Comparison of ENCODE assay signal across 8 mouse cellular contexts in the genomic region with DNA sequence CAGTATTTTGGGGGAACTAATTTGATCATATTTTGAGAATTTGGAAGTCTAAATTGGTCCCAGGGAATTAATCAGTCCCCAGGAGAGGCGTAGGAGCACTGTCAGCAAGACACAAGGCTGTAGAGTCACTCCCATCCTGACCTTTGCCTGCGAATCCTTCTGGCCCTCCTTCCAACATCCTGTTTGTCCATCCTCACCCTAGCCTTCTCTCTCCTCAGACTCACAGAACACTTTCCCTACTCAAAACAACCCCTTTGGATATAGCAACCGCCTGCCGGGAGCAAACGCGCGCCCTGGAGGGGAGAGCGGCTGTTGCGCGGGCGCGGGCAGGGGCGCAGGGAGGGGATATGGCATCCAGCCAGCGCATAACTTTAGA. TPM values are rescaled to one million over a fixed set of nuclear protein-coding genes. Genes with fewer than 3 reads are reported as not detected.
DNase-seq lines count a peak whose midpoint lies in the region; ATAC-seq and TF ChIP-seq lines count a peak whose summit lies in the region.

No protein-coding gene starts in this region.

- no peak for TF ChIP-seq CTCF in bone marrow, adult 2 months (IDR thresholded peaks at IDR 0.05; ENCODE audit: control insufficient read depth, insufficient read depth, low read length)
- TF ChIP-seq CTCF in forebrain, postnatal 0 days (IDR thresholded peaks at IDR 0.05; ENCODE audit: low read depth), result no peak
- no peak for TF ChIP-seq CTCF in small intestine, adult 2 months (IDR thresholded peaks at IDR 0.05; ENCODE audit: extremely low read depth, insufficient read length, insufficient replicate concordance, low read depth, low read length)

- no peaks in the 10 kb centered on the region for H3K36me3 ChIP-seq in forebrain, postnatal 0 days (ENCODE audit: insufficient read depth)
- no peaks in the 10 kb centered on the region for H3K36me3 ChIP-seq in intestine, embryonic 14.5 days (ENCODE audit: control insufficient read depth, insufficient read depth, low read length)
- no peaks in the 10 kb centered on the region for H3K36me3 ChIP-seq in liver, embryonic 15.5 days (replicated peaks)
- no peaks in the 10 kb centered on the region for H3K36me3 ChIP-seq in small intestine, adult 2 months (ENCODE audit: control insufficient read depth, insufficient read depth, low read length)

- no peak overlapping the region for H3K9ac ChIP-seq in forebrain, postnatal 0 days
- H3K9ac ChIP-seq in intestine, embryonic 14.5 days (ENCODE audit: low read length), result no peak overlapping the region
- H3K9ac ChIP-seq in liver, embryonic 15.5 days, result no peak overlapping the region

- 0 out of 2 replicates have a peak, but pooled peaks have one; percentile 21 for ATAC-seq in forebrain, postnatal 0 days
- ATAC-seq in intestine, embryonic 14.5 days (replicated peaks; ENCODE audit: low FRiP score, low TSS enrichment, low read depth), result no peak; the same call in 1 of the 2 replicates
- no peak for ATAC-seq in liver, embryonic 15.5 days (ENCODE audit: insufficient read depth)
- ATAC-seq in erythroblast, adult 5-6 weeks (replicated peaks; ENCODE audit: low FRiP score, poor library complexity, severe bottlenecking), result no peak

- TF ChIP-seq POLR2A in bone marrow, adult 2 months (IDR thresholded peaks at IDR 0.05; ENCODE audit: borderline replicate concordance, control insufficient read depth, low read depth, low read length), result no peak
- no peak for TF ChIP-seq POLR2A in small intestine, adult 2 months (IDR thresholded peaks at IDR 0.05; ENCODE audit: low read depth, low read length)

- peaks cover 2% of the 10 kb centered on the region for H3K4me1 ChIP-seq in bone marrow, adult 2 months (ENCODE audit: control insufficient read depth, insufficient read depth, low read length)
- H3K4me1 ChIP-seq in forebrain, postnatal 0 days (ENCODE audit: insufficient read depth), result no peaks in the 10 kb centered on the region
- no peaks in the 10 kb centered on the region for H3K4me1 ChIP-seq in intestine, embryonic 14.5 days (replicated peaks; ENCODE audit: control insufficient read depth, insufficient read depth, low read length)
- no peaks in the 10 kb centered on the region for H3K4me1 ChIP-seq in liver, embryonic 15.5 days (replicated peaks)
- peaks cover 1% of the 10 kb centered on the region for H3K4me1 ChIP-seq in small intestine, adult 2 months (ENCODE audit: control insufficient read depth, insufficient read depth, insufficient read length, low read length)

- H3K4me3 ChIP-seq in bone marrow, adult 2 months (replicated peaks; ENCODE audit: control insufficient read depth, low read depth, low read length), result peak overlapping the region; percentile 30
- peak overlapping the region; percentile 11; the same call in 1 of the 2 replicates for H3K4me3 ChIP-seq in forebrain, postnatal 0 days (ENCODE audit: low read depth, low read length)
- H3K4me3 ChIP-seq in intestine, embryonic 14.5 days (ENCODE audit: low read depth, low read length), result peak overlapping the region; percentile 22
- peak overlapping the region; percentile 15; the same call in 1 of the 2 replicates for H3K4me3 ChIP-seq in liver, embryonic 15.5 days (replicated peaks)
- H3K4me3 ChIP-seq in small intestine, adult 2 months (ENCODE audit: low read depth, low read length), result peak overlapping the region; percentile 12; the same call in 1 of the 2 replicates

- 24% methylated on average over 14 of the region's 14 CpGs for WGBS in bone marrow, adult 2 months
- WGBS in forebrain, postnatal 0 days, result 14% methylated on average over 14 of the region's 14 CpGs
- 28% methylated on average over 14 of the region's 14 CpGs for WGBS in intestine, embryonic 14.5 days
- 26% methylated on average over 14 of the region's 14 CpGs for WGBS in liver, embryonic 15.5 days (ENCODE audit: insufficient replicate concordance)
- WGBS in small intestine, adult 2 months, result 42% methylated on average over 14 of the region's 14 CpGs

- peak overlapping the region; percentile 41 for H3K4me2 ChIP-seq in forebrain, postnatal 0 days (ENCODE audit: low read depth)
- peak overlapping the region; percentile 53 for H3K4me2 ChIP-seq in intestine, embryonic 14.5 days (ENCODE audit: low read length)
- peak overlapping the region; percentile 44 for H3K4me2 ChIP-seq in liver, embryonic 15.5 days

- H3K27ac ChIP-seq in bone marrow, adult 2 months (ENCODE audit: control insufficient read depth, insufficient read depth, low read depth, low read length, poor library complexity), result no peak overlapping the region
- H3K27ac ChIP-seq in forebrain, postnatal 0 days (ENCODE audit: low read depth, low read length), result no peak overlapping the region
- no peak overlapping the region for H3K27ac ChIP-seq in intestine, embryonic 14.5 days (ENCODE audit: low read depth)
- no peak overlapping the region for H3K27ac ChIP-seq in liver, embryonic 15.5 days (replicated peaks)
- peak overlapping the region; percentile 10; the same call in 1 of the 2 replicates for H3K27ac ChIP-seq in small intestine, adult 2 months (ENCODE audit: insufficient read depth, low read depth, low read length)

- H3K9me3 ChIP-seq in forebrain, postnatal 0 days (ENCODE audit: low read length), result no peaks in the 10 kb centered on the region
- no peaks in the 10 kb centered on the region for H3K9me3 ChIP-seq in intestine, embryonic 14.5 days (ENCODE audit: control insufficient read depth, low read length)
- H3K9me3 ChIP-seq in liver, embryonic 15.5 days (replicated peaks), result no peaks in the 10 kb centered on the region

- no peaks in the 10 kb centered on the region for H3K27me3 ChIP-seq in forebrain, postnatal 0 days (ENCODE audit: insufficient read depth, low read length)
- no peaks in the 10 kb centered on the region for H3K27me3 ChIP-seq in intestine, embryonic 14.5 days (replicated peaks; ENCODE audit: control insufficient read depth, insufficient read depth, low read length)
- peaks cover 6% of the 10 kb centered on the region; the same call in 1 of the 2 replicates for H3K27me3 ChIP-seq in liver, embryonic 15.5 days
- no peaks in the 10 kb centered on the region for H3K27me3 ChIP-seq in small intestine, adult 2 months (ENCODE audit: control insufficient read depth, insufficient read depth, low read length)

- peak; percentile 13 for DNase-seq in kidney, adult 9 months
- DNase-seq in kidney, adult 11 months, result no peak
- DNase-seq in forebrain, postnatal 0 days, result peak; percentile 22
- DNase-seq in intestine, embryonic 14.5 days (ENCODE audit: low spot score), result peak; percentile 59

RNA-seq across cellular contexts. Expression of gene Gsta3, which starts 31.7 kb away (rescaled TPM):
- polyA plus RNA-seq in bone marrow, adult 2 months (2011; ENCODE audit: insufficient read depth, insufficient read length, low replicate concordance, missing spikeins), result 2.9 and 11.5 TPM in 2 replicates
- total RNA-seq in forebrain, postnatal 0 days (2014; rRNA removed), result not detected in 2 replicates
- 0.35 and 0.36 TPM in 2 replicates for polyA plus RNA-seq in forebrain, postnatal 0 days (2015; fragmentation: Nextera tagmentation; extraction: Ambion mirVana)
- 3.0 and 7.7 TPM in 2 replicates for polyA plus RNA-seq in intestine, embryonic 14.5 days (2014; fragmentation: Nextera tagmentation; extraction: Ambion mirVana)
- 102 and 115 TPM in 2 replicates for polyA plus RNA-seq in liver, embryonic 15.5 days (2015; fragmentation: Nextera tagmentation; extraction: Ambion mirVana)
- polyA plus RNA-seq in small intestine, adult 2 months (2012; rRNA removed), result 1.1 and 2.4 TPM in 2 replicates
- not detected in 2 replicates for total RNA-seq in erythroblast, adult 5-6 weeks (2015; ENCODE audit: low replicate concordance)
- total RNA-seq in erythroblast, adult 5-6 weeks (2017; ENCODE audit: low replicate concordance), result not detected in 2 replicates

RNA-seq across cellular contexts. Expression of gene Tmem14a, which starts 53.7 kb away (rescaled TPM):
- polyA plus RNA-seq in bone marrow, adult 2 months (2011; ENCODE audit: insufficient read depth, insufficient read length, low replicate concordance, missing spikeins), result 1.7 TPM in 1 of 2 replicates, not detected in the other
- 14.8 and 16.6 TPM in 2 replicates for total RNA-seq in forebrain, postnatal 0 days (2014; rRNA removed)
- polyA plus RNA-seq in forebrain, postnatal 0 days (2015; fragmentation: Nextera tagmentation; extraction: Ambion mirVana), result 26.3 and 26.8 TPM in 2 replicates
- 10.7 and 12.6 TPM in 2 replicates for polyA plus RNA-seq in intestine, embryonic 14.5 days (2014; fragmentation: Nextera tagmentation; extraction: Ambion mirVana)
- 3.2 and 3.6 TPM in 2 replicates for polyA plus RNA-seq in liver, embryonic 15.5 days (2015; fragmentation: Nextera tagmentation; extraction: Ambion mirVana)
- polyA plus RNA-seq in small intestine, adult 2 months (2012; rRNA removed), result 1.1 and 2.2 TPM in 2 replicates
- total RNA-seq in erythroblast, adult 5-6 weeks (2015; ENCODE audit: low replicate concordance), result not detected in 2 replicates
- not detected in 2 replicates for total RNA-seq in erythroblast, adult 5-6 weeks (2017; ENCODE audit: low replicate concordance)
